Mouse (Mus musculus) heart, adult 2 months (tissue): ENCODE measurements around the gene Tesc.

Experiments
- CTCF ChIP-seq: fragments of 200-600 bp; IDR thresholded peaks from 2 replicates; pipeline ENCODE4 v1.8.1; 2022; ENCODE audit warnings: antibody characterized with exemption, mild to moderate bottlenecking, moderate library complexity
- POLR2A ChIP-seq: fragments of 200-500 bp; IDR thresholded peaks from 2 replicates; pipeline ENCODE4 v1.6.1; 2011; ENCODE audit warnings: mild to moderate bottlenecking, low read depth, low read length, control low read depth; ENCODE audit not compliant: insufficient read depth

- TF ChIP-seq POLR2A (no peak), CTCF (no peak)
Measured at GRCm38 (mm10) chr5:118081996-118082395, 54.5 kb downstream of the Tesc start.
